Mouse (Mus musculus) lung, adult 2 months (tissue): ENCODE data around the gene Mfsd14b. TPM values are rescaled to one million over a fixed set of nuclear protein-coding genes. Genes with fewer than 3 reads are reported as not detected.

Experiments used
- DNase-seq: peaks from one replicate; pipeline ENCODE4 v3.0.0; 2022
- H3K4me1 ChIP-seq: fragments of 200-500 bp; 2 replicates; pipeline ENCODE4 v1.6.1; 2011; ENCODE audit warnings: low read length; ENCODE audit not compliant: control insufficient read depth, insufficient read depth
- H3K4me3 ChIP-seq: fragments of 200-500 bp; replicated peaks from 2 replicates; pipeline ENCODE3; 2011; ENCODE audit warnings: low read depth, mild to moderate bottlenecking, control low read depth, low read length; ENCODE audit errors: extremely low read depth
- CTCF ChIP-seq: fragments of 200-500 bp; IDR thresholded peaks from 2 replicates; pipeline ENCODE4 v1.5.1; 2011; ENCODE audit warnings: mild to moderate bottlenecking, low read length, control low read depth; ENCODE audit not compliant: insufficient read depth
- POLR2A ChIP-seq: fragments of 200-500 bp; IDR thresholded peaks from 2 replicates; pipeline ENCODE4 v1.6.1; 2011; ENCODE audit warnings: low read depth, mild to moderate bottlenecking, control low read depth, low read length, borderline replicate concordance; ENCODE audit errors: extremely low read depth
- WGBS: fragments of 180-500 bp; shearing (Covaris S2); methylation state at CpG from one replicate; pipeline ENCODE4 v1.1.7; 2018; 5-methylcytosine and 5-hydroxymethylcytosine counted together
- polyA plus RNA-seq: library from polyadenylated mRNA; depleted of rRNA; stranded (reverse); fragments of >200 nt; gene quantifications from 2 replicates; pipeline ENCODE4 v1.2.3, GENCODE M21; 2012; rRNA removed

The Mfsd14b gene
- polyA plus RNA-seq: 21.2 and 21.3 TPM in 2 replicates

DNA sequence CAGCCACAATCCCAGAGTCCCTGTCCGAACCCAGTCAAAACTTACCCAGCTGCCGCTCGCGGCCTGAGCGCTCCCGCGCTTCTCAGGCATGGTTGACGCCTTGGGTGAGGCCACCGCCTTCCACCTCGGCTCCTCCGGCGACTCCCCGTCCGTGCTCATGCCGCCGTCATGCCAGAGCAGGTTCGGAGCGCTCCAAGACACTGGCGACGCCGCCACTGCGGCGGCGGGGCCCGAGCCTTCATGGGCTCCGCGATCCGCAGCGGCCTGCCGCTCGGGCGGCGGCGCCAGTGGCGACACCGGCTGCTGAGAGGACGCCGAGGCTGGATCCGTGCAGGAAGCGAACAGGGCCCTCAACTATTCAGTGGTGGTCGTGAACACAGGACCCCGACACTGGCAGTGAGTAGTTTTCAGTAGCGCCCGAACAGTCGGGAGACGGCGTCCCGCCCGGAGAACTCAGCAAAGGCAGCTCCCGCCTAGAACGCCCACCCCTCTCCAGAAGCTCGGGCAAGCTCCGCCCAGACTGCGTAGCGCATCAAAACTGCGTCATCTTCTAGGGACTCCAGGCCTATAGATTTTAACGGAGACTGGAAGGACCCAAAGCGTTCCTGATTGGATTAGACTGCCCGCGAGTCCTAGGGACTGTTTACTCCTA, at the start of gene Mfsd14b:
Gene Mfsd14b, minus strand, starts transcription at position 517 of the 652 bp plus-strand sequence.
- peak within 1 kb of the TSS; percentile 92 for H3K4me3 ChIP-seq
- TF ChIP-seq CTCF (no peak), POLR2A (peak; percentile 85; the same call in 1 of the 2 replicates)
- peak; percentile 90 for DNase-seq
- H3K4me1 ChIP-seq: peaks cover 4% of the 10 kb centered on the region; the same call in 1 of the 2 replicates
- WGBS: under 1% methylated on average over 60 of the region's 60 CpGs

DNA sequence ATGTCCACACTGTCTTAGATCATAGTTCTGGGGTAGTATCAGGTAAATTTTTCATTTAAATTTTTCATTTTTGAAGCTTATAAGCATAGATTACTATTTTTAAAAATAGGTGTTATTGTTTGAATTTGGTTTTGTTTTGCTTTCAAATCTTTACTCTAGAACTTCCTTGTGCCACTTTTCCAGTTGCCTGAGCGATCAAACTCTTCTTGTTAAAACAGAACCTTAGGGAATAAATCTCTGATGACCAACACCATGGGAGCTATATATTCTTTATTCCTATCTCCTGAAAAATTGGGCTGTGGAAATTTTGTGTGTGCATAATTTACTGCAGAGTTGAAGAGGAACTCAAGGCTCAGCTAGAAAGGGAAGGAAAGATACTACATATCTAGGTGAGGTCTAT, 37.2 kb upstream of the Mfsd14b start, which contains the start of gene Olfr466:
Gene Olfr466, plus strand, starts transcription at position 301 of the 400 bp plus-strand sequence.
- TF ChIP-seq CTCF: no peak
- no peak for TF ChIP-seq POLR2A
- 75% methylated on average over 1 of the region's 1 CpGs for WGBS
- H3K4me3 ChIP-seq: no peak within 1 kb of the TSS
- no peaks in the 10 kb centered on the region for H3K4me1 ChIP-seq
- DNase-seq: no peak

DNA sequence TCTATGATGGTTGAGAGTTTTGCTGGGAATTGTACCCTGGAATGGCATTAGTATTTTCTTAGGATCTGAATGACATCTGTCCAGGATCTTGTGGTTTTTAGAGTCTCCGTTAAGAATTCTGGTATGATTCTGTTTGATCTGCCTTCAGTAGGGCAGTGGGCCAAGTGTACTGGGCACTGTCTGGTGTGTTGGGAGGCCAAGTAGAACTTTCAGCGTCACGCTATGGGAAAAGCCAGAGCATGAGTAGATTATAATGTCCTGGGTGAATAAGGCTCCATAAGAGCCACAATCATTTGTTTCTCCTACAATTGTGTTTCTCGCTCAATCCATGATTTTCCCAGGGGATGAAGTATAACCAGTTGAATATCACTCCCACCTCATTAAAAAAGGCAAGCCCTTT, 25.0 kb upstream of the Mfsd14b start, which contains the start of gene Olfr465-ps1:
Gene Olfr465-ps1, plus strand, starts transcription at position 301 of the 400 bp plus-strand sequence.
- WGBS: 83% methylated on average over 4 of the region's 4 CpGs
- DNase-seq: no peak
- TF ChIP-seq POLR2A: no peak
- no peak for TF ChIP-seq CTCF
- Histone ChIP-seq H3K4me3 (no peak within 1 kb of the TSS), H3K4me1 (no peaks in the 10 kb centered on the region)

DNA sequence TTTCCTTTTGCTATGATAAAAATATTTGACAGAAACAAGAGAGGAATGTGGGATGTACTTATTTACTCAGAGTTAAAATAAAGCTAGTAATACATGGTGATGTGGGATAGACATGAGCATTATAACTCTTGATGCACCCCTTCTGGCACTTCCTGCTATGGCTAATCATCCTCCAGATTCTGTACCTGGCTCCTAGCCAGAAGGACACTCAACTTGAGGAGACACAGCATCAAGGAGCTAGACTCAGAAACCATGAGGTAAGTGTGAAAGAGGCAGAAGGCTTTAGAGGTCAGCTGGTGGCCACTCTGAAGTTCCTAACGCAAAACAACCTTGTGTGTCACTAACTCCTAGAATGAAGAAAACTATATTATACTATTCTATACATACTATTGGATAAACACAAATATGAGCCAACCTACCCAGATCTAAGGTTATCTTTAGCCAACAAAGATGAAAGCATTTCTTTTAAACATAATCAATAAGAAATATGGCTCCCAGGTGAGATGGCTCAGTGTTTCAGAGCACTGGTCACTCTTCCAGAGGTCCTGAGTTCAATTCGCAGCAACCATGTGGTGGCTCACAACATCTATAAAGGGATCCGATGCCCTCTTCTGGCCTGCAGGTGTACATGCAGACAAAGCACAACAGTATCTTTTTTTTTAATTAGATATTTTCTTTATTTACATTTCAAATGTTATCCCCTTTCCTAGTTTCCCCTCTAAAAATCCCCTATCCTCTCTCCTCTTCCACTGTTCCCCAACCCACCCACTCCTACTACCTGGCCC, 14.5 kb upstream of the Mfsd14b start:
- TF ChIP-seq CTCF (no peak), POLR2A (no peak)
- WGBS: 65% methylated on average over 3 of the region's 3 CpGs
- no peak for DNase-seq
- Histone ChIP-seq H3K4me1 (no peaks in the 10 kb centered on the region), H3K4me3 (no peak overlapping the region)

DNA sequence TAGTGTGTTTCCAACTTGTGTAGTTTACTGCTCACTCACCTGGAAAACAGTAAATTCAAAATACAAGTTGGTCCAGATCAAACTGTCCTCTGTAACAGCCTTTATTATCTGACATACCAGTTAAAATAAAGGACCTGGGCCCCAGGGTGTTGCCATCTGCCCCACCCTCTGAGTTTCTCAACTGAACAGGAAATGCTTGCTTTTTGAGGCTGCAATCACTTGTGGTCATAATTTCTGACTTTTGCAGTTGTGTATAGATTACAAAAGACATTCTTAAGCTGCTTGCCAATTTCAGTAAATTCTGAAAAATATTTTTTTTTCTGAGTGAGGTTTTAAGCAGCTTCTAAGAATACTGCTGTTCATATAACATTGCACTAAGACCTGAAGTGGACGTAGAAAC, 9.3 kb upstream of the Mfsd14b start:
- 76% methylated on average over 1 of the region's 1 CpGs for WGBS
- Histone ChIP-seq H3K4me3 (no peak overlapping the region), H3K4me1 (no peaks in the 10 kb centered on the region)
- no peak for TF ChIP-seq CTCF
- TF ChIP-seq POLR2A: no peak
- DNase-seq: no peak

DNA sequence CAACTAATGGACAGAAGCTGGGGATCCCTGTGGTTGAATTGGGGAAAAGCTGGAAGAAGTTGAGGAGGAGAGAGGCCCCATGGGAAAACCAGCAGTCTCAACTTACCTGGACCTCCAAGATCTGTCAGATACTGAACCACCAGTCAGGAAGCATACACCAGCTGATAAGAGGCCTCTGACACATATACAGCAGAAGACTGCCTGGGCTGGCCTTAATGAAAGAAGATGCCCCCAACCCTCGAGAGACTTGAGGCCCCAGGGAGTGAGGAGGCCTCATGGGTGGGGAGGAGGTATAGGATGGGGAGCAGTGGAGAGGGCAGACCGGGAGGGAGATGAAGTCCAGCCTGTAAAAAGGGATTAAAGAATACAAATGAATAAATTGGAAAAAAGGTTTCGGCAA, 8.2 kb upstream of the Mfsd14b start:
- H3K4me3 ChIP-seq: no peak overlapping the region
- no peaks in the 10 kb centered on the region for H3K4me1 ChIP-seq
- 61% methylated on average over 3 of the region's 3 CpGs for WGBS
- TF ChIP-seq POLR2A (no peak), CTCF (no peak)
- DNase-seq: no peak

DNA sequence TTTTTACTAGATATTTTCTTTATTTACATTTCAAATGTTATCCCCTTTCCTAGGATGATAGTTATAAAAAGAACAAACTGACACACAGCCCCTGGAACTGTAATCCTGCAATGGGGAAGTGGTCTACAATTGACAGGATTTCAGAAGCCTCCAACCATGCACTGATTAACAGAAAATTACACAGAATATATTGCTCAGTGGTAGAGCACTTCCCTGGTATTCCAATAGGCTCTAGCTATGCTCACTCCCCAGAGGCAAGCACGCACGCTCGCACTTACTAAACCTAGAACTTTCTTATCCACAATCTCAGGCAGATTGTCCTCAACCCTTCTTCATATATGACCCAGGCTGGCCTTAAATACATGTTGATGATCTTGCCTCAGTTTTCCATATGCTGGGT, 464 bp upstream of the Mfsd14b start:
- no peak for DNase-seq
- Histone ChIP-seq H3K4me1 (peaks cover 4% of the 10 kb centered on the region; the same call in 1 of the 2 replicates), H3K4me3 (peak overlapping the region; percentile 92)
- TF ChIP-seq CTCF (no peak), POLR2A (no peak)
- WGBS: 71% methylated on average over 3 of the region's 3 CpGs

DNA sequence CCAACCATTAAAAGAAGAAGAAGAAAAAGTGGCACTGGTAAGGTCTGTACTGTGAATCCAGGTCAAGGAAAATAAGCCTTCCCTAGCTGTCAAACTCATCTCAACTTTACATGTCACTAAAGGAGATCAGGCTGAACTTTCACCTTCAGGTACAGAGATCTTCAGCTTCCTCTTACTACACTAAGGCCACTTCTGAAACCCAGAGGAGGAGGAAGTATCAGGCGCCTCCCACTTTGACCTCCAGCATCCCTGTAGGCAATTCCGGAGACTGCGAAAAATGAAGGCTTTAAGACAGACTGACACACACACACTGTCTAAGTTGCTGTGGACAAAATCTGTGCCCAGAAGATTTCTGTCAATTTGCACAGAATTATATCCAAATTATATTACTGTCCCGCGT, 814 bp downstream of the Mfsd14b start:
- Histone ChIP-seq H3K4me3 (peak overlapping the region; percentile 58), H3K4me1 (peaks cover 4% of the 10 kb centered on the region; the same call in 1 of the 2 replicates)
- peak; percentile 19 for DNase-seq
- 0% methylated on average over 5 of the region's 5 CpGs for WGBS
- no peak for TF ChIP-seq CTCF
- TF ChIP-seq POLR2A: no peak

DNA sequence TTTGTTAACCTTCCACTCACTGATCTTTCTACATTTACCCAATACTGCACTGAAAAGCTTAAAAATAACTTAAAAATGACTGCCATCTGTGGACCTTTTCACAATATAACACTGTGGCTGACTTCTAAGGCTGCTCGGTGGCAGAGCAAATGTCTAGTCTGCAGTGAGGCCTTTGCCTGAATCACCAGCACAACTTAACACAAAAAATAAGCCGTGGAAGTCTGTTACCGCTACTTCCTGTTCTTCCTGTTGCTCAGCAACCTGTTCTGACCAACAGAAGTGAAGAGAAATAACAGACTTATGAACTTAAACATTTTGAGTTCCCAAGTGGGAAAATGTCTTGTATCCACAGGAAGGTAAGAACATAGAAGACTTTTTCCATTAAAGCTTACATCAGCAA, 11.5 kb downstream of the Mfsd14b start:
- no peak overlapping the region for H3K4me3 ChIP-seq
- DNase-seq: no peak
- TF ChIP-seq POLR2A (no peak), CTCF (no peak)
- WGBS: 83% methylated on average over 3 of the region's 3 CpGs
- no peaks in the 10 kb centered on the region; the same call in 1 of the 2 replicates for H3K4me1 ChIP-seq

DNA sequence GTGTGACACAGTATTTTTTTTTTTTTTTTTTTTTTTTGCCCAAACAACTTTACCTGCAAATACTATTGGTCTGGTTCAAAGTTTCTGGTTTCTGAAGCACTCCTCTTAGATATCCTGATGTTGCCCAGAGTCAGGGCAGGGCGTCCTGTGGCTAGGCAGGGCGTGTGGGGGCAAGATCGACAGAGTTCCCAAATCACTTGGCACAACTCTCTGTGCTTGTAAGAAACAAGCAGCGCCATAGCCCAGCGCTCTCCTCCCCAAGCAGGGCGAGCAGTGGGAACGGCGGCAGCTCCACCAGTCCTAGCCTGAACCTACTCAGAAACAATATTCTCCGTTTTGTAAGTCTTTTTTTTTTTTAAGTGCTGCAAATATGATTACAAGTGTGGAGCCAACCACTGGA, 12.1 kb downstream of the Mfsd14b start:
- WGBS: 92% methylated on average over 9 of the region's 9 CpGs
- H3K4me1 ChIP-seq: no peaks in the 10 kb centered on the region; the same call in 1 of the 2 replicates
- TF ChIP-seq CTCF: no peak
- no peak for TF ChIP-seq POLR2A
- H3K4me3 ChIP-seq: no peak overlapping the region
- DNase-seq: no peak

DNA sequence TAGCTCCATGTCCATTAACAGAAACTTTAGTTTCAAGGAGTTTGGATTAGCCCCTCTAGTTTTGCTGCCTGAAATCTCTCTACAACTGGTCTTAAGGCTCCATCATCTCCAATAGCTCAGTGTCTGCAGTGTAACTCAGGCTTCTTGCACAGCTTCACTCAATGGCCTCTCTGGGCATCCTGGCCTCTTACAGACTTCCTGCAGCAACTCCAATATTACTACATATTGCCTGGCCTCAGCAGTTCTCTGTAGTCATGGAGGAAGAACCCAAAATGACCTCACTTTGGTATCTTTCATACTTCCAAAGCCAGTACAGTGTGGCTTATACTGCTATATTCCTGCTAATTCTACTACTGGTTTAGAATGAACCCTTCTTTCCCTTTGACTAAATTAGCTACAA, 15.8 kb downstream of the Mfsd14b start:
- H3K4me3 ChIP-seq: no peak overlapping the region
- H3K4me1 ChIP-seq: no peaks in the 10 kb centered on the region; the same call in 1 of the 2 replicates
- TF ChIP-seq CTCF: no peak
- TF ChIP-seq POLR2A: no peak
- no peak for DNase-seq
